Mouse (Mus musculus): ENCODE measurements at regions not wholly inside any gene's neighbourhood (a gene's known extent, or its start where the extent isn't known, plus 50 kb on each side); places are given as distances from the start of the nearest gene placed in this dataset.

DNA sequence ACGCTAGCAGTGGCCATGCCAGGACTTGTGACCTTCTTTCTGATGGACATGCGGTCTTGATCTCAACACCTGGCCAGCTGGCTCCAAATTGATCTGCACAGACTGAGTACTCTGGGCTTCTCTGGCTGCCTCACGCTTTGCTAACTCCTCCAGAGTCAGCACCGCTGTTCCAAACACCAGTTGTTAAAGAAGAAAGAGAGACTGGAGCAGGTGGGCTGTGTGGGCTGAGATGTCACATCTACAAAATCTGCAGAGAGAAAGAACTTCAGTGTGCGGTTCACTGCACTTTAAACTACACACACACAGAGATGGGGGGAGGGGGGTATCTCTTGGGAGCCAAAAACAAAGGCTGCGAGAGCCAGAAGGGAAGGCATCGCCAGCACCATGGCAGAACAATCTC, 234.2 kb downstream of the Rnf144a start:
- TF ChIP-seq ZNF384 (IDR thresholded peaks at IDR 0.05; ENCODE audit: low read depth, low read length), result no peak
- TF ChIP-seq MAFK (IDR thresholded peaks at IDR 0.05; ENCODE audit: insufficient read depth, low read depth, low read length), result no peak
- no peak for TF ChIP-seq CHD2 (IDR thresholded peaks at IDR 0.05; ENCODE audit: low read depth, low read length)
- no peak for TF ChIP-seq HCFC1 (IDR thresholded peaks at IDR 0.05; ENCODE audit: borderline replicate concordance, insufficient read depth, low read length)
- no peak for TF ChIP-seq ZC3H11A (IDR thresholded peaks at IDR 0.05; ENCODE audit: borderline replicate concordance, low read depth, low read length)
